Mouse (Mus musculus) CH12.LX (cell line): ENCODE data around the gene Safb.

Experiments used
- CTCF ChIP-seq, 2 experiments: IDR thresholded peaks in 1 of 2; conservative IDR thresholded peaks in 1 of 2; 2 replicates each; pipeline ENCODE4 v1.5.1; 2011 to 2012; ENCODE audit warnings: low read depth in 2 of 2, low read length in 2 of 2, improper control_type of control experiment in 1 of 2, inconsistent platforms in 1 of 2, mild to moderate bottlenecking in 1 of 2, moderate library complexity in 1 of 2
- KAT2A ChIP-seq: IDR thresholded peaks from 2 replicates; pipeline ENCODE4 v1.6.1; 2012; ENCODE audit warnings: low read length, improper control_type of control experiment, inconsistent platforms; ENCODE audit not compliant: insufficient replicate concordance
- MEF2A ChIP-seq: IDR thresholded peaks from 2 replicates; pipeline ENCODE4 v1.6.1; 2014; ENCODE audit warnings: low read depth, mild to moderate bottlenecking, inconsistent platforms, low read length, improper control_type of control experiment, borderline replicate concordance
- POLR2A ChIP-seq: IDR thresholded peaks from 2 replicates; pipeline ENCODE4 v1.6.1; 2011; ENCODE audit warnings: low read depth, mild to moderate bottlenecking, improper control_type of control experiment, low read length
- RAD21 ChIP-seq: IDR thresholded peaks from 2 replicates; pipeline ENCODE4 v1.6.1; 2011; ENCODE audit warnings: low read depth, mild to moderate bottlenecking, low read length, improper control_type of control experiment, moderate library complexity

GRCm38 (mm10) chr17:56626754-56627470 lies 42.3 kb downstream of the Safb start, which contains the start of gene Lonp1:
- TF ChIP-seq CTCF (conservative IDR thresholded peaks at IDR 0.05 in 1 of 2, IDR thresholded peaks at IDR 0.05 in 1 of 2; ENCODE audit: low read depth in 2 of 2, low read length in 2 of 2), result no peak
- TF ChIP-seq MEF2A, result peak; percentile 42; the same call in 1 of the 2 replicates
- peak; percentile 79 for TF ChIP-seq POLR2A
- peak; percentile 69; the same call in 1 of the 2 replicates for TF ChIP-seq KAT2A
- TF ChIP-seq RAD21, result no peak
